Mouse (Mus musculus) embryonic facial prominence, embryonic 10.5 days (tissue): ENCODE results near the gene Dcbld1. TPM values are rescaled to one million over a fixed set of nuclear protein-coding genes. Genes with fewer than 3 reads are reported as not detected.

Experiments
- DNase-seq: peaks from one replicate; pipeline ENCODE4 v3.0.0-alpha.2; 2017; ENCODE audit warnings: low spot score
- H3K27ac ChIP-seq: fragments of 300-500 bp; sonication (generic); replicated peaks from 2 replicates; pipeline ENCODE4 v1.5.1; 2016; ENCODE audit warnings: mild to moderate bottlenecking
- H3K27me3 ChIP-seq: fragments of 300-500 bp; sonication (generic); replicated peaks from 2 replicates; pipeline ENCODE4 v1.6.1; 2016; ENCODE audit warnings: low read depth, mild to moderate bottlenecking; ENCODE audit not compliant: poor library complexity, severe bottlenecking
- H3K36me3 ChIP-seq: fragments of 300-500 bp; sonication (generic); replicated peaks from 2 replicates; pipeline ENCODE4 v1.6.1; 2016; ENCODE audit warnings: mild to moderate bottlenecking, moderate library complexity
- H3K4me1 ChIP-seq: fragments of 300-500 bp; sonication (generic); 2 replicates; pipeline ENCODE4 v1.6.1; 2016
- H3K4me3 ChIP-seq: fragments of 300-500 bp; sonication (generic); 2 replicates; pipeline ENCODE4 v1.5.1; 2016; ENCODE audit warnings: mild to moderate bottlenecking, moderate library complexity
- H3K9me3 ChIP-seq: fragments of 300-500 bp; sonication (generic); 2 replicates; pipeline ENCODE4 v1.6.1; 2016; ENCODE audit warnings: mild to moderate bottlenecking
- WGBS: fragments of 180-500 bp; shearing (Covaris S2); methylation state at CpG from one replicate; pipeline ENCODE4 v1.1.7; 2016; 5-methylcytosine and 5-hydroxymethylcytosine counted together
- polyA plus RNA-seq: library from polyadenylated mRNA; unstranded; fragments of >200 nt; fragmentation: Nextera tagmentation; extraction: Ambion mirVana; gene quantifications from 2 replicates; pipeline ENCODE4 v1.2.1, GENCODE M21; 2016

Gene Dcbld1
- polyA plus RNA-seq, 1 experiment from 2014 or later = 23.3 TPM

DNA sequence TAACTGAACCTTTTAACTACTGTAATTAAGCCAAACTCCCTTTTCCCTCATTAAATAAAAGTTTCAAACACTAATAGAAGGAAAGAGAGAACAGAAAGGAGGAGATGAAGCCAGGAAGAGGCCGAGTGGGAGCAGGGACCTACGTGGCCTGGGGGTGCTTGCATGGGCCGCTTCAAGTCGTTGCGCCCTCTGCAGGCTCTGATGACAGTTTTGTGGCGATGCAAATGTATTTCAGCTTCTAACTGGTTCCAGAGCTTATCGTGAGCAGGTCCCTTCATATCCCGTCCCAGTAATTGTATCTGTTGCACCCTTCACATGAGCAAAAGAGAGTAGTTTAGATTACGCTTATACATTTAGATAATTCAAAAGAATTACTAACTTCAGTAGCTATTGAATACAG is 119.8 kb downstream of the Dcbld1 start:
- Histone ChIP-seq H3K4me1 (no peaks in the 10 kb centered on the region), H3K36me3 (peaks cover 72% of the 10 kb centered on the region), H3K4me3 (no peak overlapping the region), H3K27ac (no peak overlapping the region), H3K9me3 (no peaks in the 10 kb centered on the region), H3K27me3 (no peaks in the 10 kb centered on the region)
- peak; percentile 16 for DNase-seq
- WGBS = 73% methylated on average over 9 of the region's 9 CpGs

DNA sequence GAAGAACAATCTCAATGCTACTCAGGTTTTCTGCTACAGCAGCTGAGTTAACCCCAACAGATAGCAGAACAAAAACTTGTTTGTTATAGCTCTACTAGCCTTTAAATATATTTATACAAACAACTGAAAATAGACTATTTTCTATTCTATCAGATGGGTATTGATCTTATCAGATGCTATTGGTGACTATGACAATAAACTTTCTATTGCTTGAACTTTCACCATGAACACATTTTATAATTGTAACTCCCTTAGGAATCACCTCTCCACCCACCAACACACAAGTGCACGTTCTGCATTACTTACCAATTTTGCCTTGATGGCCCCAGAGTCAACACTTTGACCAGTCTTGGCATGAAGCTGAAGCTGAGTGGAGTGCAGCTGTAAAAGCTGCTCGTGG is 125.0 kb downstream of the Dcbld1 start, which contains the start of gene Gm26741:
Gene Gm26741, plus strand, starts transcription at position 301 of the 400 bp plus-strand sequence.
- Histone ChIP-seq H3K4me1 (no peaks in the 10 kb centered on the region), H3K27ac (no peak within 1 kb of the TSS), H3K27me3 (no peaks in the 10 kb centered on the region), H3K4me3 (no peak within 1 kb of the TSS), H3K9me3 (no peaks in the 10 kb centered on the region), H3K36me3 (peaks cover 35% of the 10 kb centered on the region)
- DNase-seq = no peak
- 91% methylated on average over 2 of the region's 2 CpGs for WGBS

DNA sequence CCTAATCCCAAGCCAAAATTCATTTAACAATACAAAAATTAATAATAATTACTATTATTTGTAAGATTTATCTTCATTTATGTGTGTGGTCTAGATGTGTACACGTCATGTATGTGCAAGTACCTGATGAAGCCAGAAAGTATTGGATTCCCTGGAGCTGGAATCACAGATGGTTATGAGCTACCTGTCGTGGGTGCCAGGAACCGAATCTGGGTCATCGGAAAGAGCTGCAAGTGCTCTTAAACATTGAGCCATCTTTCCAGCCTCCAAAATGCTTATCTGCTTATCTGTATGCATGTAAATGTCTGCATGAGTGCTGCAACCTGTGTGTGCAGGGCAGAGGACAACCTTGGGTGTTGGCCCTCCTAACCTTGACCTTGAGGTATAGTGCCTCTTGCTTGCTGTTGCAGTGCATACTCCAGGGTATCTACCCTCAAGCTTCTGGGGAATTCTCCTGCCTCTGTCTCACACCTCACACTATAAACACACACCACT is 126.9 kb downstream of the Dcbld1 start:
- WGBS = 96% methylated on average over 4 of the region's 4 CpGs
- H3K27me3 ChIP-seq = no peaks in the 10 kb centered on the region

DNA sequence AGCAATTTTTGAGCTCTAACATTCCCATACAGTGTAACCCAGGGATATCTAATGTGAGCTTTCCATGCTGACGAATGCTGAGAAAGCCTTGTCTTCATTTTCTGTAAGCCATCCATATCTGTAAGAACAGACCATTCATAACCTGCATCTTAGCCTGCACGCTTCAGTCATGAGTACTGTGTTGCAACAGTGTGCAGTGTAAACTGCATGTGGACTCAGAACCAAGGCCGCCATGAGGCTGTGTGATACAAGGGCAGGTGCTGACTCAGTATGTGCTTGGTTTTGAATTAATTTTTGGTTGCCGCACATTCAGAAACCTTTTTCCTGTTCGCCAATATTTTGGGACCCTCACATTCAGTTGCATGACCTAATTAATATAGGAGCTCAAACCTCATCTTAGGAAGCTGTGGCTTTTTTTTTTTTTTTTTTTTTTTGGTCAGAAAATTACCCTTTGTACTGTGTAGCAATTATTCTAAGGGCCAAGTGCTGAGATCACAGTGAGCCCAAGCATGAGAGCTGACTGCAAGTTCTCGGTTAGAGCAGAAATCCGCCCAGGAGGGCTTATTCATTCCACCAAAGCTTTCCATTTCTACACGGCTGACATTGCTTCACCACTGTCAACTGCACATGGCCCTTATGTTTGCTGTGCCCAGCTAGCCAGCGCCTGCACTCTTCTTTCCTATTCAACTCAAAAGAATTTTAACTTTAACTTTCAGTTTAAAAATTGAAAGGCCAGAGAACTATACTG is 127.6 kb downstream of the Dcbld1 start:
- Histone ChIP-seq H3K9me3 (no peaks in the 10 kb centered on the region), H3K4me1 (no peaks in the 10 kb centered on the region), H3K27ac (no peak overlapping the region), H3K36me3 (peaks cover 22% of the 10 kb centered on the region), H3K4me3 (no peak overlapping the region), H3K27me3 (no peaks in the 10 kb centered on the region)
- no peak for DNase-seq
- 92% methylated on average over 9 of the region's 9 CpGs for WGBS

More for the DNA sequence above, 126.9 kb downstream of the Dcbld1 start:
- DNase-seq = no peak
- no peaks in the 10 kb centered on the region for H3K9me3 ChIP-seq
- H3K4me1 ChIP-seq = no peaks in the 10 kb centered on the region
- H3K36me3 ChIP-seq = peaks cover 27% of the 10 kb centered on the region
- H3K27ac ChIP-seq = no peak overlapping the region
- H3K4me3 ChIP-seq = no peak overlapping the region

DNA sequence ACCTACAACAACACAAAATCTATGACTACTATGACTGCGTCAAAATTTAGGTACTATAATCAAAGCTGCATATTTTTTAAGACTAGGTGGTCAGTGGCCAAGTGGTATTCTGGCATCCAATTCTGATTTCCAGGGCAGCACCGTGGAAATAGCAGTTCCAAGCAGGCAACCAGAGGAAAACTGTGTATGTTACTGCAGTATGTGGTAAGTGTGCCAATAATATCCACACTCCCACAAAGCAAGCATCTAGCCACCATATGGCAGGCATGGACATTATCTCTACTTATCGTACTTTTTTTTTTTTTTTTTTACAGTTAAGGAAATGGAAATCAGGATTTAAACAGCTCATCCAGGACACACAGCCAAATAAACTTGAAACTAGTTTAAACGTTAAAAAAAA is 135.0 kb downstream of the Dcbld1 start:
- 94% methylated on average over 4 of the region's 4 CpGs for WGBS
- Histone ChIP-seq H3K36me3 (peaks cover 7% of the 10 kb centered on the region), H3K4me3 (no peak overlapping the region), H3K27ac (no peak overlapping the region), H3K9me3 (no peaks in the 10 kb centered on the region), H3K4me1 (no peaks in the 10 kb centered on the region), H3K27me3 (no peaks in the 10 kb centered on the region)
- no peak for DNase-seq

Other genes starting within 250 kb of the Dcbld1 start
- 10.1 and 12.8 TPM in 2 replicates for gene Vgll2, start 211.1 kb upstream of the Dcbld1 start, polyA plus RNA-seq
- not detected in 2 replicates for gene Ros1, start 38.4 kb upstream of the Dcbld1 start, polyA plus RNA-seq
- gene Gm26741, start 125.1 kb downstream of the Dcbld1 start, polyA plus RNA-seq = not detected in 2 replicates
- 18.3 and 19.6 TPM in 2 replicates for gene Gopc, start 148.5 kb downstream of the Dcbld1 start, polyA plus RNA-seq
- gene Nepn, start 155.4 kb downstream of the Dcbld1 start, polyA plus RNA-seq = not detected in 2 replicates
- 13.3 and 13.7 TPM in 2 replicates for gene Nus1, start 183.9 kb downstream of the Dcbld1 start, polyA plus RNA-seq